Mouse (Mus musculus) stomach, postnatal 0 days (tissue): ENCODE measurements at regions not wholly inside any gene's neighbourhood (a gene's known extent, or its start where the extent isn't known, plus 50 kb on each side); places are given as distances from the start of the nearest gene placed in this dataset.

ENCODE experiments used
- ATAC-seq: fragments of 200-750 bp; cut with Nextera tagmentation; 2 replicates; pipeline ENCODE4 v1.8.0; 2017; ENCODE audit not compliant: low FRiP score, low TSS enrichment
- DNase-seq: peaks from one replicate; pipeline ENCODE4 v3.0.0-alpha.2; 2016; ENCODE audit warnings: low spot score
- H3K27ac ChIP-seq: fragments of 300-500 bp; sonication (generic); replicated peaks from 2 replicates; pipeline ENCODE4 v1.5.1; 2014; ENCODE audit warnings: mild to moderate bottlenecking, control low read depth
- H3K27me3 ChIP-seq: fragments of 300-500 bp; sonication (generic); 2 replicates; pipeline ENCODE4 v1.6.1; 2014; ENCODE audit warnings: low read length; ENCODE audit not compliant: control insufficient read depth, insufficient read depth
- H3K36me3 ChIP-seq: fragments of 300-500 bp; sonication (generic); 2 replicates; pipeline ENCODE4 v1.6.1; 2014; ENCODE audit warnings: low read length, mixed read lengths; ENCODE audit not compliant: control insufficient read depth, insufficient read depth
- H3K4me1 ChIP-seq: fragments of 300-500 bp; sonication (generic); replicated peaks from 2 replicates; pipeline ENCODE4 v1.6.1; 2014; ENCODE audit warnings: antibody characterized with exemption; ENCODE audit not compliant: control insufficient read depth, insufficient read depth
- H3K4me2 ChIP-seq: fragments of 300-500 bp; sonication (generic); replicated peaks from 2 replicates; pipeline ENCODE4 v1.6.1; 2014; ENCODE audit warnings: low read depth, mild to moderate bottlenecking, control low read depth, moderate library complexity
- H3K4me3 ChIP-seq: fragments of 300-500 bp; sonication (generic); 2 replicates; pipeline ENCODE4 v1.5.1; 2014; ENCODE audit warnings: low read depth, low read length, control low read depth
- H3K9ac ChIP-seq: fragments of 300-500 bp; sonication (generic); 2 replicates; pipeline ENCODE4 v1.6.1; 2014; ENCODE audit warnings: mild to moderate bottlenecking, low read length, control low read depth, mixed read lengths
- H3K9me3 ChIP-seq: fragments of 300-500 bp; sonication (generic); 2 replicates; pipeline ENCODE4 v1.6.1; 2016; ENCODE audit warnings: low read length; ENCODE audit not compliant: control insufficient read depth
- CTCF ChIP-seq: IDR thresholded peaks from 2 replicates; pipeline ENCODE4 v1.5.1; 2016; ENCODE audit warnings: antibody characterized with exemption, low read depth, mild to moderate bottlenecking, moderate library complexity
- EP300 ChIP-seq: optimal IDR thresholded peaks from 2 replicates; pipeline ENCODE3; 2016; ENCODE audit warnings: antibody characterized with exemption
- WGBS: fragments of 180-500 bp; shearing (Covaris S2); extraction: QIAGEN DNeasy Blood & Tissue Kit; methylation state at CpG from one replicate; pipeline ENCODE4 v1.1.7; 2014; 5-methylcytosine and 5-hydroxymethylcytosine counted together

DNA sequence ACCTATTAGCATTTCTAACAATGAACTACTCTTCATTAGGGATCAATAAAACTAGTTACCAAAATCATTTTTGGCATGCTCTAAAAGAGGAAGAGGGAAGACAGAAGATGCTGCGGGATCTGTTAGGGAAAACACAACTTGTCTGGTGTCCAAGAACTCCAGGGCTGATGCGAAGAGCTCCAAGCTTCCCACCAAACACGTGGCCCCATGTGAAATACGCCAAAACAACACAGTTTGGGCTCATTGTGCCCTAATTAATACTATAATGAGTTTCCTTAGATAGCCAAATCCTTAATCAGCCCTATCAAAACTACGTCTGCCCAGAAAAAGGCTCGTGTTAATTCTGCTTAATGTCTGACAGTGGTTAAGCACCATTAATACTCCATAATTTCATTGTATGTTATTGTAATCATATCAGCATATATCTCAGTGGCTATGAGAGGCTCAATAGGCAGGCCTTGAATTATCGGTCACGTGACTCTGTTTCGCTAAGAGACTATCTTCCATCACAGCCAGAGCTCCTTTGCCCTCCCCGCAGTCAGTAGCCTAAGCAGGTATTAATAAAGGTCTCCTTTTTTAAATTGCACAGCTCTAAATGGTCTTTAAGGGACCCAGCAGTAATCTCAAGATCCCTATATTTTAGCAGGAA is 223.6 kb upstream of the Pou3f3 start:
- Histone ChIP-seq H3K9ac (no peak overlapping the region), H3K36me3 (no peaks in the 10 kb centered on the region), H3K4me2 (no peak overlapping the region), H3K4me1 (no peaks in the 10 kb centered on the region), H3K27ac (no peak overlapping the region), H3K4me3 (no peak overlapping the region), H3K9me3 (no peaks in the 10 kb centered on the region), H3K27me3 (no peaks in the 10 kb centered on the region)
- 62% methylated on average over 10 of the region's 10 CpGs for WGBS
- TF ChIP-seq CTCF: no peak
- TF ChIP-seq EP300: no peak
- ATAC-seq (no peak), DNase-seq (no peak)

DNA sequence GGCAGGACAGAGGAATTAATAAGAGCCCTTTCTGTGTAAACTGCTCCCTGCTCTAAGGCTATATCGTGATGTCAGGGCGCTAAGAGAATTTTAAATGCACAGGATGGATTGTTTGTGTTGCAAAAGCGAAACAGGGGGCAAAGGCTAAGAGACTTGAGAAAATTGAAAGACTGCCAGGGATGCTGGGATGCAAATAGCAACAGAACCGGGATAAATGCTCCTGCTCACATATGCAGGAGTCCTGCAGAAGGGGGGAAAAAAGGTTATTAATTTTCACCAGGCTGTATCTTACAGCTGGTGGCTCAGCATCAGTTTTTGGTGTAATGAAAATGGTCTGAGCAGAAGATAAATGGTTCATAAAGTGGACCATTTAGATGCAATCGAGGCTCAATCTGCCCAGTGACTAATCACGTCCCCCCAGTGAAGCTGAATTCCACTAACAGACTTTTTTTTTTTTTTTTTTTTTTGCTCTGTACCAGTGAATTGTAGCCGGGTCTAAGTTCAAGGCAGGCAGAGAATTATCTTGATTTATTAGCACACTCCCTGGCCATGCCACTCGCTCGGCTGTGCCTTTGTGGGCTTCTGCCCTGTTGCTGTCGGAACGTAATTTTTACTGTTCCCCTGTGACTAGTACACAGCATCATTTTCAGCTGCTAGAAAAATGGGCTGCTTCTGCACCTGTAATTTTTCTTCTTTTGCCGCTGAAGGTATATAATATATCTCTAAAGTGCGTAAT is 222.9 kb upstream of the Pou3f3 start:
- no peaks in the 10 kb centered on the region for H3K27me3 ChIP-seq
- no peak for TF ChIP-seq EP300
- TF ChIP-seq CTCF: no peak
- H3K27ac ChIP-seq: no peak overlapping the region
- WGBS: 49% methylated on average over 13 of the region's 13 CpGs
- H3K36me3 ChIP-seq: no peaks in the 10 kb centered on the region
- H3K9ac ChIP-seq: no peak overlapping the region
- no peak overlapping the region for H3K4me2 ChIP-seq
- no peak overlapping the region for H3K4me3 ChIP-seq
- no peaks in the 10 kb centered on the region for H3K9me3 ChIP-seq
- no peaks in the 10 kb centered on the region for H3K4me1 ChIP-seq
- no peak for DNase-seq
- ATAC-seq: no peak

DNA sequence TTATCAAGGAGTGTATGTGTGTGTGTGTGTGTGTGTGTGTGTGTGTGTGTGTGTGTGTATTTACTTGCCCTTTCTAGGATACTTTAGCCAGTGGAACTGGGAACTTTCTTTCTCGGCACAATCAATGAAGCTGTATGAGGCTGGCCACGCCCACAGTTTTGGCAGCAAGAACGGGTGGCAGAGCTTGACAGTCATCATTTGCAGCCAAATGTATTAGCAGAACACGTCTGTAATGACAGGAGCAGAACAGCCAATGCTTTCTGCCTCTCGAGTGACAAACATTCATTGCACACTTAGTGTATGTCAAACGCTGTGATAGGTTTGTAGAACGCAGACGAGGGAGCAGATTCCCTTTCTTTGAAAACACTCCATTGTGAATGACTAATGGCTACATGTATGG is 221.4 kb upstream of the Pou3f3 start:
- TF ChIP-seq EP300 (no peak), CTCF (no peak)
- H3K27me3 ChIP-seq: no peaks in the 10 kb centered on the region
- DNase-seq: no peak
- ATAC-seq: no peak
- no peak overlapping the region for H3K9ac ChIP-seq
- no peak overlapping the region for H3K4me2 ChIP-seq
- WGBS: 60% methylated on average over 8 of the region's 8 CpGs
- no peaks in the 10 kb centered on the region for H3K4me1 ChIP-seq
- H3K4me3 ChIP-seq: no peak overlapping the region
- no peak overlapping the region for H3K27ac ChIP-seq
- H3K36me3 ChIP-seq: no peaks in the 10 kb centered on the region
- H3K9me3 ChIP-seq: no peaks in the 10 kb centered on the region

DNA sequence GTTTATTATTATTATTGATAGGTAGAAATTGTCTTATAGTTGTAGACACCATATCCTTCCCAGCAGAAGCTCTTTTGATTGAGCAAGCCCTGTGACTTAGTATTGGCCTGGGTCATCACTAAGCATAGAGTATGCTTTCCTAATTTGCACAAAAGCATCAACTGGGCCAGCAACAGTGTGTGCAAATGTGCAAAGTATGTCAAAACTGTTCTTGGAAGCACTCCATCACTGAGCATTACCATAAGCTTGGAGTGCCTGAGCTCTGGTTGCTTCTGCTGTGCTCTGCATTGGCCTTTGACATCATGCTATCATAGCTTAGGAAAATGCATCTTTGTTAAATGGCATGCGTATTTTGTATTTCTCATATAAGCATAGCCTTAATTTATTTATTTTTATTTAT is 220.7 kb upstream of the Pou3f3 start:
- no peaks in the 10 kb centered on the region for H3K27me3 ChIP-seq
- no peak for DNase-seq
- H3K4me1 ChIP-seq: no peaks in the 10 kb centered on the region
- H3K9me3 ChIP-seq: no peaks in the 10 kb centered on the region
- no peak overlapping the region for H3K4me3 ChIP-seq
- WGBS: 85% methylated on average over 1 of the region's 1 CpGs
- no peak for TF ChIP-seq CTCF
- TF ChIP-seq EP300: no peak
- no peak for ATAC-seq
- H3K36me3 ChIP-seq: no peaks in the 10 kb centered on the region
- H3K27ac ChIP-seq: no peak overlapping the region
- no peak overlapping the region for H3K9ac ChIP-seq
- H3K4me2 ChIP-seq: no peak overlapping the region

DNA sequence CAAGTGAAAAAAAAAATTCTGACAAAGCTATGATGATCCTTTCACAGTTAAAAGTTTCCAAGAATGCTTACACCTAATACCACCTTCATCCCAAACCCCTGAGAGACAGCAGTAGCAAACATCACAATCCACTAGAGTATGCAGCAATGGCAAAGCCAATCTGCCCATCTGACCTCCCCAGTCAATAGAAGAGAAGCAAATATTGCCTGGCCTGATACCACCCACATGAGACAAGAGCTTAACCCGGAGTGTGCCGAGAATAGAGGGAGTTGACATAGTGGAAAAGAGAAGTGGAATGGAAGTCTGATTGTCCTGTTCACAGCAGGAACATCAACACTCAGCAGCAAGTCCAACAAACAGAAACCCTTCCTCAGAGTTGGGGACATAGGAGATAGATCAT is 219.9 kb upstream of the Pou3f3 start:
- Histone ChIP-seq H3K9ac (no peak overlapping the region), H3K27ac (no peak overlapping the region), H3K4me2 (no peak overlapping the region), H3K4me1 (no peaks in the 10 kb centered on the region), H3K36me3 (no peaks in the 10 kb centered on the region), H3K4me3 (no peak overlapping the region), H3K9me3 (no peaks in the 10 kb centered on the region), H3K27me3 (no peaks in the 10 kb centered on the region)
- WGBS: 71% methylated on average over 2 of the region's 2 CpGs
- TF ChIP-seq CTCF (no peak), EP300 (no peak)
- ATAC-seq (no peak), DNase-seq (no peak)

DNA sequence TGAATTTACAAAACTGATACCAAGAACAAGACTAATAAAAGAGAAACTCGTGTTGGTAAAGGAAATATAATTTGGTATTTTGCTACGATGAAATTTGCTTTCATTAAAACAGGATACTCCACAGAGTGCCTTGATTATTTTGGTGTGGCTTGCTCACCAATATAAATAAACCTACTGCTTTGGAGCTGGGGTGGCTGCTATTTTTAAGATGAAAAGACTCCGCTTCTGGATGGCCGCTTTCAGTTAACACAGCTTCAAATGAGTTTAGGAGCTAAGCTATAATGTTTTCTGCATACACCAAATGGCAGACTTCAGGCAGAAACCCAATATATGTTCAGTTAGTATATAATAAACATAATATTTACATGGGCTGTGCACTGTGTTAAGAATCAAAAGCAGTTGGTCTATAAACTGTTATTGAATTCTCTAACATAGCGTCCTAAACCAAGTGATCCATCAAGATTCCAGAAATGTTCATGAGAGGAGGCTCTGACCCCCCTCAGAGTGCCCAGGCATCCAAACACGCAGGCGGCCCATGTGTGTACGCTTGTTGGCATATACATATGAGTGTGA is 215.1 kb upstream of the Pou3f3 start:
- ATAC-seq: no peak
- no peaks in the 10 kb centered on the region for H3K9me3 ChIP-seq
- 48% methylated on average over 8 of the region's 8 CpGs for WGBS
- no peak for TF ChIP-seq EP300
- H3K4me2 ChIP-seq: no peak overlapping the region
- no peak overlapping the region for H3K9ac ChIP-seq
- no peaks in the 10 kb centered on the region for H3K27me3 ChIP-seq
- no peaks in the 10 kb centered on the region for H3K36me3 ChIP-seq
- DNase-seq: no peak
- H3K4me1 ChIP-seq: no peaks in the 10 kb centered on the region
- no peak overlapping the region for H3K4me3 ChIP-seq
- no peak overlapping the region for H3K27ac ChIP-seq
